Mouse (Mus musculus): ENCODE data around the gene Slc16a10.
"Not testable (repeated sequence)": the region's sequence is repeated elsewhere in the genome, so short reads cannot be mapped to it uniquely, and the experiment has no call there.

Gene Slc16a10

DNA sequence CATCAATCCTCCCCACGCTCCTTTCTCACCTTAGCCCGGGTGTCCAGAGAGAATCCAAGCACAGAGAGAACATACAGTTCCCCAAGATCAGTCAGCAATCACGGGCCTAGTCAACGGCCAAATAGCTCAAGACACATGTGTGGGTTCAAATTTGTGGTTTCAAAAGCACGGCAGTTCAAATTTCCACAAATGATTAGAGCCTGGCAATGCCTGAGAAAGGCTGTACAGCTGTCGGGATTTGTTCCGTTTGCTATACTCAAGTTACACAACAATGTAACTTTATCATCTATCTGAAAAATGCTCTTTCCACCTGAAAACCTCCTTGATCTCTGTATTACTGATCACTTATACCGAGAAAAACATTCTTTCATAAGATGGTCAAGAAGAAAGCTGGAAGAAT is 116.5 kb downstream of the Slc16a10 start:
- no peak for DNase-seq (ENCODE audit: low spot score)

DNA sequence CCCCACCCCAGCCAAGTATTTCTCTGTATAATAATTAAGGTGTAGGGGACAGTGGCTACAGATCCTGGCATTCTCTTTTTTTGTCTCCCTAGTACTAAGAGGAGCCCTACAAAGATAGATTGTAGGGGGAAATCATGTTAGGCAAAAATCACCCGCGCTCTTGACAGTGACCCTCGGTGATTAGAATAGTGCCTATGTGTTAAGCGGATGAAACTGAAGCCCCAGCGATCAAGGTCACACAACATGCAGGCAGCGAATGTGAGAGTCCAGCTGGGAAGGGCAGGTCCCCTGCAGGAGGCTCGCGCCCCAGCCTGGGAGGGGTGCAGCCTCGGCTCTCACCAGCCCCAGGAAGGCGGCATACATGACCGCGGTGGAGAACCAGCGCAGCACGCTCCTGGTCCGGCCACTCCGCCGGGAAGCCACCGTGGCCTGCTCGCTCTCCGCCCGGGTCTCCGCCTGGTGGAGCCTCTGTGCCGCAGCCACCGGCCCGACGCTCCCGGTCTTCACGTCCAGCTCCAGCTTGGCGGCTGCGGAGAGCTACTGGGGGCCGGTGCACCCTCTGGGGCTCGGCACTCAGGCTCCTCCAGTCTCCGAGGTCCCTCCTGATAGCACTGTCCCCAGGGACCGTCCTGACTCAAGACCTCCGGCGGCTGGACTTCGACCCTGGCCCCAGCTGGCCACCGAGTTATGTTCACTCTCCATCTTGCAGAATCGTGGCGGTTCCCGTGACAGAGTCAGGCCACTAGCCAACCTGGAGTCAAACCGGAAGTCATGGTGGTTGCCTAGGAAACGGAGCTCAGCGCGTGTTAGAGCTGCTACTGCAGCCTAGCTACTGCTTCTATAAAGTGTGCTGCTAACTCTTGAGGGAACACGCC is 117.3 kb downstream of the Slc16a10 start, which contains the start of gene Mfsd4b1:
Gene Mfsd4b1, minus strand, starts transcription at position 715 of the 875 bp plus-strand sequence.
- peak; percentile 93 for DNase-seq (ENCODE audit: low spot score)

DNA sequence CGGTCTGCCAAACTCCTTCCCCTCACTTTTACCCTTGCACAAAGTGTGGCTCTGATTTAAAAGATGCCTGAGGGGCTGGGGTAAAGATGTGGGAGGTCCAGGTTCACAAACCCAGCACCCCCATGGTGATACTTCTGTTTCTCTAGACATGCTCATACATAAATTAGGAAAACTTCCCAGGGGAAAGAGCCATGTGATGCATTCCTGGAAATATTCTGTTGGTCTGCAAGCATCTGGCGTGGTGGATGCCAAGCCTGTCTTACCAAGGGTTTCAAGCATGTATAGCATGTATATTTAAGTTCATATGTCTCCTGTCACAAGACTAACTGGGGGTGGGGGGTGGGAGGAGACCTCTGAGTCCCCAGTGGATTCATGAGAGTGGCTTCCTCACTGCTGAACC is 121.7 kb downstream of the Slc16a10 start:
- DNase-seq (ENCODE audit: low spot score) = no peak

DNA sequence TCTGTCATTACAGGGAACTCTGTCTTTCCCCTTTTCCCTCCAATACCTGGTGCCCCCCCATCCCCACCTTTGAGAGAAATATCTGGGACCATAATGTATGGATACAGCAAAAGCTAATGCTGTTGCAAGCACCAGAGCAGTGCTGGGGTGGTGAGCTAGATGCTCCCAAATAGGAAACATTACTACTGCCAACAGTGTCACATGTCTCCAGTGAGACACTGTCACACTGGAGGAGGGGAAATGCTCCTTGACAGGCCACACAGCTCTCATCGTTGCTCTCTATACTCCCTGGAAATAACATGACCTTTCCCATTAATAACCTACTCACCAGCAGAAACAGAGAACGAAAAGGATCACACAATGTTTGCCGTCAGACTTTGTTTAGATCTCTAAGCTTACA is 122.6 kb downstream of the Slc16a10 start:
- DNase-seq (ENCODE audit: low spot score) = no peak

DNA sequence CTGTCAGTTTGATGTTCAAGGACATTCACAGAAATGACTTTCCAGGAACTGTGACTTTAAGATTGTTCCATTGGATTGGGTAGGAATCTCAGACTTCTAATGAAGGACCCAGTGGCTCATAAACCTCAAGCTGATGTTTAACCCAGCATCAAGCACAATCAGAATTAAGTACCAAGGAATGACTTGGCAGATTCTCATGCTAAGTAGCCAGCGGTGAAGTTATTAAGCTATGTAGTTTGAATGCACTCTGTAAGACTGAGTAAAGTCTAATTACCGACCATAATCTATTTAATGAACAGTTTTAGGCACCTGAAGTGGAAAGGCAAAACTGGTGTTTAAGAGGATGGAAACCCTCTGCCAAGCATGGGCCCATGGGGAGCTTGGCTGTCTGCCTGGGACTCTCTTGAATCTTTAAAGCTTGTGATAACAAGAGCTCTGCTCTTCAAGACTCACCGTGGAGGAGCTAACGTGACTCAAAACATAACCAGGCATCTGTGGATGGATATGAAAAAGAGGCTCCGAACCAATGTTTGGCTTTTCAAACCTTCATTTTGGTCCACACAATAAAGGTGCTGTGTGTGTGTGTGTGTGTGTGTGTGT is 123.7 kb downstream of the Slc16a10 start:
- DNase-seq (ENCODE audit: low spot score) = no peak

DNA sequence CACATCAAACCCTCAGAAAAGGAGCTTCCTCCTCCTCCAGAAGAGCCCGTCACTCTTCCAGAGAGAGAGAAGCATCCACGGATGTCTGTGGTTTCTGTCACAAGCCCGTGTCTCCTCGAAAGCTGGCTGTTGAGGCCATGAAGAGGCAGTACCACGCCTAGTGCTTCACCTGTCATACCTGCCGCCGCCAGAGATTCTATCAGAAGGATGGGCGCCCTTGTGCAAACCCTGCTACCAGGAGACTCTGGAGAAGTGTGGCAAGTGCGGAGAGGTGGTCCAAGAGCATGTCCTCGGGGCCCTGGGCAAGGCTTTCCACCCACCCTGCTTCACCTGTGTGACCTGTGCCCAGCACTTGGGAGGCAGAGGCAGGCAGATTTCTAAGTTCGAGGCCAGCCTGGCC is 132.5 kb downstream of the Slc16a10 start:
- DNase-seq (ENCODE audit: low spot score) = no peak

DNA sequence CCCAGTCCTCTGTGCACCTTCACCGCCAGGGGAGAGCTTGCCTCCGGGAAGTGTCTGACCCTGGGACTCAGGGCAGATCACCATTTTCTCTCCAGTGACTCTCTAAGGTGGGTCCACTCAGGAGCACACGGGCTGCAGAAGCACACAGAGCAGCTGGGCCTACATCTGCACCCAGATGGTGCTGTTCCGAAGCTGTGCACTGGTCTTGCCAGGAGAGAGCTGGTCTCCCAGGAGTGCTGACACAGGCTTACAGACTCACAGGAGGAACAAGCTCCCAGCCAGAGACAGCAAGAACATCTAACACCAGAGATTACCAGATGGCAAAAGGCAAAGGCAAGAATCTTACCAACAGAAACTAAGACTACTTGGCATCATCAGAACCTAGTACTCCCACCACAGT is 133.2 kb downstream of the Slc16a10 start:
- DNase-seq (ENCODE audit: low spot score) = not testable (repeated sequence)

DNA sequence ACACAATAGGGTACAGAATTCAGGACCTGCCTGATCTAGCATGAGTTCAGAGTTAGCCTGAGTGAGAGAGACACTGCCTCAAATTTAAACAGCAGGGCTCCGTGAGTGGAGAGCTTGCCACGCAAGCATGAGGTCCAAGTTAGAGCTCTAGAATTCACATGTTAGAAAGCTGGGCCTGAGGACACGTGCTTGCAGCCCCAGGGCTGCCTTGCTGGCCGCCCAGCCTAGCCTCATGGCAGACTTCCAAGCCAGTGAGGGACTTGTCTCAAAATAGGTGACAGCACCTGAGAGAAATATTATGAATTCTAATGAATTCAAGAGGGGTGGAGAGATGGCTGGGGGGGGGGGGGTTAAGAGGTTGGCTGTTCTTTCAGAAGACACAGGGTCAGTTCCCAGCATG is 134.1 kb downstream of the Slc16a10 start:
- no peak for DNase-seq (ENCODE audit: low spot score)

DNA sequence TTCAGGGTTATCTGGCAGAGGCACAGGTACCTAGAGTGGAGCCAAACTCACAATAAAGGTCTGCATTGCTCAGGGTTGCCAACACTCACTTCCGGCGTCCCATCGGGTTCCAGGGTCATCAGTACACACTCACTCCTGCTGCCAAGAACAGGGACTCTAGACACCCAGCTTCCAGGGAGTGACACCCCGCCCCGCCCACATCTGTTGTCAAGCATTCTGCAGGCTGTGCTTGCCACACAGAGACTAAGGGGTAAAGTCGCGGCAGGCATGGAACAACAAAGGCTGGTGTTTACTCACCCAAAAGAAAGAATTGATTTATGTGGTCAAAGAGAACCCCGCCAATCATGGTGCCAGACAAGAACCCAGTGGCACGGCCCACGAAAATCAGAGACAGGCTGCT is 135.1 kb downstream of the Slc16a10 start:
- no peak for DNase-seq (ENCODE audit: low spot score)

- no peak for DNase-seq (ENCODE audit: low spot score)
Observed at GRCm38 (mm10) chr10:40000746-40001145, 141.3 kb downstream of the Slc16a10 start.

DNA sequence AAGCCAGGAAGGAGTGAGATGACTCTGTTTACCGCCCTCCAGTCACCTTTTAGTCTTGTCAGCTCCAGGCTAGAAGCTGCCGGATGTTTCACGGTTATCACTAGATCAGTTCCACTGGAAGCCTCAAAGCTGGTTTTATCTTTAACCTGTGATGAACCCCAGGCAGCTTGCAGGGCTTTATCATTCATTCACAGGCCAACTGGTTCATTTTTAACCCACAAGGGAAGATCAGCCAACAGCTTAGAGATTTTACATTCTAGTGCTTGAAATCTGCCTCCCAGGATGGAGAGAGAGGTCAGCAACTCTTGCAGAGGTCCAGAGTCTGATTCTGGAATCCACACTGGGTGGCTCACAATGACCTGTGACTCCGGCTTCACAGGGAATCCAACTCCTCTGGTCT is 150.9 kb downstream of the Slc16a10 start:
- DNase-seq (ENCODE audit: low spot score) = peak; percentile 86

- peak; percentile 85 for DNase-seq (ENCODE audit: low spot score)
Observed at GRCm38 (mm10) chr10:39986466-39986865, 155.6 kb downstream of the Slc16a10 start, which contains the start of gene Mfsd4b5. Gene Mfsd4b5 (minus strand): TSS chr10:39986646.

Measured in yolk sac, embryonic 10.5 days (tissue).